Mouse (Mus musculus): Measurements from ENCODE around the gene Uaca.

The Uaca gene

GRCm38 (mm10) chr9:60886431-60887371, 92.4 kb downstream of the Uaca start:
- DNase-seq (ENCODE audit: low spot score) = no peak

GRCm38 (mm10) chr9:60887389-60887811, 93.1 kb downstream of the Uaca start:
- DNase-seq (ENCODE audit: low spot score) = no peak

GRCm38 (mm10) chr9:60893511-60893910, 99.2 kb downstream of the Uaca start:
- no peak for DNase-seq (ENCODE audit: low spot score)

GRCm38 (mm10) chr9:60895486-60896110, 101.3 kb downstream of the Uaca start:
- peak; percentile 53 for DNase-seq (ENCODE audit: low spot score)

- no peak for DNase-seq (ENCODE audit: low spot score)
These were observed 104.1 kb downstream of the Uaca start for GRCm38 (mm10) chr9:60898291-60899020.

- no peak for DNase-seq (ENCODE audit: low spot score)
These were observed 104.9 kb downstream of the Uaca start for GRCm38 (mm10) chr9:60899201-60899600.

- DNase-seq (ENCODE audit: low spot score) = no peak
These were observed 105.6 kb downstream of the Uaca start for GRCm38 (mm10) chr9:60899797-60900459.

GRCm38 (mm10) chr9:60912266-60912665, 117.9 kb downstream of the Uaca start:
- DNase-seq (ENCODE audit: low spot score) = no peak

- no peak for DNase-seq (ENCODE audit: low spot score)
These were observed 119.3 kb downstream of the Uaca start for GRCm38 (mm10) chr9:60913626-60914025.

GRCm38 (mm10) chr9:60919936-60920672, 125.8 kb downstream of the Uaca start:
- no peak for DNase-seq (ENCODE audit: low spot score)

- no peak for DNase-seq (ENCODE audit: low spot score)
These were observed 126.3 kb downstream of the Uaca start for GRCm38 (mm10) chr9:60920673-60921062.

- no peak for DNase-seq (ENCODE audit: low spot score)
These were observed 126.9 kb downstream of the Uaca start for GRCm38 (mm10) chr9:60921287-60921686.

- no peak for DNase-seq (ENCODE audit: low spot score)
These were observed 127.5 kb downstream of the Uaca start for GRCm38 (mm10) chr9:60921831-60922230.

- DNase-seq (ENCODE audit: low spot score) = no peak
These were observed 132.0 kb downstream of the Uaca start for GRCm38 (mm10) chr9:60926301-60926700.

- no peak for DNase-seq (ENCODE audit: low spot score)
These were observed 135.1 kb downstream of the Uaca start for GRCm38 (mm10) chr9:60929290-60929983.
